Mouse (Mus musculus) neural tube, embryonic 12.5 days (tissue): ENCODE results near the gene Egln3. TPM values are rescaled to one million over a fixed set of nuclear protein-coding genes. Genes with fewer than 3 reads are reported as not detected.

Experiments
- ATAC-seq: fragments of 200-750 bp; cut with Nextera tagmentation; 2 replicates; pipeline ENCODE4 v1.8.0; 2017; ENCODE audit warnings: low read depth, mild to moderate bottlenecking, moderate TSS enrichment, moderate library complexity; ENCODE audit not compliant: low FRiP score
- H3K27ac ChIP-seq: fragments of 300-500 bp; sonication (generic); 2 replicates; pipeline ENCODE4 v1.5.1; 2016
- H3K27me3 ChIP-seq: fragments of 300-500 bp; sonication (generic); replicated peaks from 2 replicates; pipeline ENCODE4 v1.6.1; 2016; ENCODE audit warnings: mild to moderate bottlenecking
- H3K36me3 ChIP-seq: fragments of 300-500 bp; sonication (generic); 2 replicates; pipeline ENCODE4 v1.6.1; 2016; ENCODE audit warnings: mild to moderate bottlenecking
- H3K4me1 ChIP-seq: fragments of 300-500 bp; sonication (generic); 2 replicates; pipeline ENCODE4 v1.6.1; 2016
- H3K4me2 ChIP-seq: fragments of 300-500 bp; sonication (generic); replicated peaks from 2 replicates; pipeline ENCODE4 v1.6.1; 2016; ENCODE audit warnings: mild to moderate bottlenecking
- H3K4me3 ChIP-seq: fragments of 300-500 bp; sonication (generic); 2 replicates; pipeline ENCODE4 v1.5.1; 2016
- H3K9ac ChIP-seq: fragments of 300-500 bp; sonication (generic); 2 replicates; pipeline ENCODE4 v1.6.1; 2016; ENCODE audit warnings: mild to moderate bottlenecking
- H3K9me3 ChIP-seq: fragments of 300-500 bp; sonication (generic); 2 replicates; pipeline ENCODE4 v1.6.1; 2016; ENCODE audit warnings: mild to moderate bottlenecking
- WGBS: fragments of 180-500 bp; shearing (Covaris S2); methylation state at CpG from one replicate; pipeline ENCODE4 v1.1.7; 2016; 5-methylcytosine and 5-hydroxymethylcytosine counted together
- polyA plus RNA-seq: library from polyadenylated mRNA; unstranded; fragments of >200 nt; fragmentation: Nextera tagmentation; extraction: Ambion mirVana; gene quantifications from 2 replicates; pipeline ENCODE4 v1.2.1, GENCODE M21; 2016

Egln3 gene
- polyA plus RNA-seq, 1 experiment from 2014 or later = 3.8 TPM

- WGBS = 78% methylated on average over 12 of the region's 12 CpGs
- H3K9ac ChIP-seq = no peak overlapping the region
- H3K4me2 ChIP-seq = no peak overlapping the region
Observed at GRCm38 (mm10) chr12:54222036-54222760, 18.5 kb upstream of the Egln3 start.

DNA sequence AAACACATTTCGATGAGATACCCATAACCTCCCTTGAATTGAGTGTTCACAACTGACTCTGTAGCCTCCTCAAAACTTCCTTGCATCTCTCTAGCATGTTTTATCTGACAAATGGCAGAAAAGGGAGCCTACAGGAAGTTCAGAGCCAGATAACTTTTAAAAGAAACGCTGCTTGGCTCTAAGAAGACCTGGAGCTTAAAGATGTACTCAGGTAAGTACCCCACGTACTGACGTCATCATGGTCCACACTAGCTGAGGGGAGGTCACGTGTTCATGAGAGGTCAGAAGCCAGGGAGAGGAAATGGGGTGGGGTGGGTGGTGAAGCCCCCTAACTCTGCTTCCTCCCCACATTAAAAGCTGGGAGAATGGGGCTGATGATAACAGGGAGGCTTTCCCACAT is 13.0 kb upstream of the Egln3 start:
- Histone ChIP-seq H3K36me3 (no peaks in the 10 kb centered on the region), H3K27me3 (no peaks in the 10 kb centered on the region), H3K4me3 (no peak overlapping the region), H3K27ac (no peak overlapping the region), H3K4me2 (no peak overlapping the region), H3K9me3 (no peaks in the 10 kb centered on the region), H3K4me1 (peaks cover 10% of the 10 kb centered on the region; the same call in 1 of the 2 replicates), H3K9ac (no peak overlapping the region)
- ATAC-seq = no peak
- WGBS = 91% methylated on average over 5 of the region's 5 CpGs

More at GRCm38 (mm10) chr12:54222036-54222760, 18.5 kb upstream of the Egln3 start:
- H3K9me3 ChIP-seq = no peaks in the 10 kb centered on the region
- no peak for ATAC-seq
- H3K36me3 ChIP-seq = no peaks in the 10 kb centered on the region
- H3K27me3 ChIP-seq = no peaks in the 10 kb centered on the region
- H3K4me3 ChIP-seq = no peak overlapping the region
- no peak overlapping the region for H3K27ac ChIP-seq
- H3K4me1 ChIP-seq = 0 out of 2 replicates have a peak, but pooled peaks cover 3% of the 10 kb centered on the region

DNA sequence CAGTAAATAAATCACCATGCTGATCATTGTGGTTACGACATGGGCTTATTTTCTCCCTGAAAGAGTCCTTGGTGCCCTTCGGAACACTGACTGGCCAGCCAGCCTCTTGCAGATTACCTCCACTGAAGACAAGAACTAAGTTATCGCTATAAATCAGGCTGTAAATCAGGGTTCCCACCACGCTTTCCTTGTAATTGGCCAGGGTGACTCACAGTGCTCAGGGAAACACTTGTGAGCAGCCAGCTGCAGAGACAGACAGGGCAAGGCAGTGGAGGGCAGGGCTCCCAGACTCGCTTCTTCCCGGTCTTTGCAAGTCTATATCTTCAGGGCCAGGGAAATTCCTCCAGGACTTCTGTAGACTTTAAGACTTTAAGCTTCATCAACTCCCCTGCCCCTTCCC is 10.8 kb upstream of the Egln3 start:
- Histone ChIP-seq H3K9me3 (no peaks in the 10 kb centered on the region), H3K9ac (no peak overlapping the region), H3K27ac (no peak overlapping the region), H3K4me2 (no peak overlapping the region), H3K36me3 (no peaks in the 10 kb centered on the region), H3K27me3 (no peaks in the 10 kb centered on the region), H3K4me3 (no peak overlapping the region), H3K4me1 (peaks cover 10% of the 10 kb centered on the region; the same call in 1 of the 2 replicates)
- ATAC-seq = no peak
- WGBS = 18% methylated on average over 6 of the region's 6 CpGs

DNA sequence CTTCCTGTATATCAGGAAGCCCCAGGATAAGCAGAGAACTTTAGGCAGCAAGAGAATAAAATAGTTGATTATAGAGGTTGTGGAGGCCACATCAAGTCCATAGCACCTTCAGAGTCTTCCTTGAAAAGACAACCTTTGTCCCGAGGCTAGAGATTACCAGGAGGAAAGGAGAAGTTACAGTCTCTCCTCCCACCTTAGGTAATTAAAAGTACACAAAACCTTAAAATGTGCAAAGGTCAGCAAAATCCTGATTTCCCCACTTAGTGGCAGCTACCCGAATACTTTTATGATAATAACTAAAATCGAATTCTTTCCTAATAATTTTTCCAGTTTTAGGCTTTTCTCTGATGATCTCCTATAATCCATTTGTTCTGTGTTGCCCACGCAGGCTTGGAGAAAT is 10.2 kb upstream of the Egln3 start:
- no peaks in the 10 kb centered on the region for H3K9me3 ChIP-seq
- no peaks in the 10 kb centered on the region for H3K27me3 ChIP-seq
- no peak for ATAC-seq
- H3K4me3 ChIP-seq = no peak overlapping the region
- no peaks in the 10 kb centered on the region for H3K36me3 ChIP-seq
- no peak overlapping the region for H3K27ac ChIP-seq
- H3K4me2 ChIP-seq = no peak overlapping the region
- 72% methylated on average over 4 of the region's 4 CpGs for WGBS
- H3K4me1 ChIP-seq = peaks cover 10% of the 10 kb centered on the region; the same call in 1 of the 2 replicates
- no peak overlapping the region for H3K9ac ChIP-seq

DNA sequence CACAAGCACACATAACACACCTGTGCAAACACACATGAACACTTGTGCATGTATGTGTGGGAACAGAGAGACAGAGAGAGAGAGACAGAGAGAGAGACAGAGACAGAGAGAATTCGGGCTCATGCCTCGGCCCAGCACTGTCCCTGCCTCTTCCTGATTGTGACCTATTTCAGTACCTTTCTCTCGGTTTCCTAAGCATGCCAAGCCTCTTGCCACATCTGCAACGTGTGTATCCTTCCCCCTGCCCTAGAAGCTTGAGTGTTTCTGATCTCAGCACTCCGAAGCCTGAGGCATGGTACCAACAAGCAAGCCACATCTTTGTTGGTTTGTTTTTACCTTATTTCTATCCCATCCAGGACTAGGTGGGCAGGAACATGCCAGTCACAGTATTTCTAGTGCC is 9.6 kb upstream of the Egln3 start:
- H3K27me3 ChIP-seq = no peaks in the 10 kb centered on the region
- no peak overlapping the region for H3K9ac ChIP-seq
- no peak overlapping the region for H3K4me2 ChIP-seq
- H3K4me1 ChIP-seq = peaks cover 10% of the 10 kb centered on the region; the same call in 1 of the 2 replicates
- no peak overlapping the region for H3K27ac ChIP-seq
- no peaks in the 10 kb centered on the region for H3K9me3 ChIP-seq
- WGBS = 68% methylated on average over 5 of the region's 5 CpGs
- no peak overlapping the region for H3K4me3 ChIP-seq
- ATAC-seq = no peak
- H3K36me3 ChIP-seq = no peaks in the 10 kb centered on the region

DNA sequence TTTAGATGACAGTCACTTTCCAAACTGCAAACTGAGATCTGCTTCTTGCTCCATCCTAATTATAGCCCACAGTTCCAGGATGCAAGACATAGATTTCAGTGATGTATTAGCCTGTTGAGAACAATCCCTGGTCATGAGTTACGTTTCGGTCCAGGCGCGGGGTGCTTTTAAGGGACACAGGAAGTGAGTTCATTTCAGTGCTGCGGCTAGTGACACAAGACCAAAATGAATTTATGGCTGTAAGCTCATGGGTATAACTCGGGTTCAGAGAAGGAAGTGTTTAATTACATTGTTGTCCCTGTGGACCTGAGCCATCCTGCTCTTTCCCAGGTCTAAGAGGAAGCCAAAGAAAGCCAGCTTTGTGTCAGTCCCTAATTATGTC is 5.5 kb upstream of the Egln3 start:
- H3K4me2 ChIP-seq = no peak overlapping the region
- H3K9me3 ChIP-seq = no peaks in the 10 kb centered on the region
- peaks cover 6% of the 10 kb centered on the region; the same call in 1 of the 2 replicates for H3K4me1 ChIP-seq
- H3K27me3 ChIP-seq = no peaks in the 10 kb centered on the region
- H3K36me3 ChIP-seq = no peaks in the 10 kb centered on the region
- ATAC-seq = no peak
- H3K4me3 ChIP-seq = no peak overlapping the region
- no peak overlapping the region for H3K27ac ChIP-seq
- no peak overlapping the region for H3K9ac ChIP-seq
- 56% methylated on average over 6 of the region's 6 CpGs for WGBS

DNA sequence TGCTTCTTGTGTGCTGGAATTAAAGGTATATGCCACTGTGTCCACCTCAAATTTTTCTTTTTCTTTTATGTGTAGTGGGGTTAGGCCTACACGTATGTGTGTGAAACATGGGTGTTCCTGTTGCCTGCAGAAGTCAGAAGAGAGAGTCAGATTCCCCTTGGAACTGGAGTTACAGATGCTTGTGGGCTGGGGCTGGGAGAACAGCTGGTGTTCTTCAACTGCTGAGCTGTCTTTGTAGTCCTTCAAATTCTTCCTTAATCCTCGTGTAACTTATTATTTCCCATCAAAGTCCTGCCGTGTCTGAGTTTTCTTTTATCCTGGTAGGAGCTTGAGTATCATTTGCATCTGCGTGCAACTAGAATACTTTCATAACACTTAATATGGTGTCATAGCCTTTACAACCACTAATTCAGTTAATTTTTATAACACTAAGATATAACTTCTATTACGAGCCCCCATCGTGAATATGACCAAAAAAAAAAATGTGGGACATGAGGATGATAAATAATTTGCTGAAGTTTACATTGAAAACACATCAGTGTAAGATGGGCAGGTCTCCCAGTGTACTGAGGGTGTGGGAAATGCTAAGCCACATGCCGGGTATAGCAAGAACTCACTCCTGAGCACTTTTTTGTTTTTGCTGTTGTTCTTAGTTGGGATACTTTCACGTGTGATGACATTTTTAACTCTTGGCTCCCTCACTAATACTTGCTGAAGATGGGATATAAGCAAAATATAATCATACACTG is 4.9 kb upstream of the Egln3 start:
- WGBS = 77% methylated on average over 8 of the region's 8 CpGs
- Histone ChIP-seq H3K4me1 (0 out of 2 replicates have a peak, but pooled peaks cover 4% of the 10 kb centered on the region), H3K36me3 (no peaks in the 10 kb centered on the region), H3K9ac (no peak overlapping the region), H3K9me3 (no peaks in the 10 kb centered on the region), H3K27me3 (0 out of 2 replicates have a peak, but pooled peaks cover under 1% of the 10 kb centered on the region), H3K4me2 (no peak overlapping the region), H3K4me3 (no peak overlapping the region), H3K27ac (no peak overlapping the region)
- ATAC-seq = no peak

DNA sequence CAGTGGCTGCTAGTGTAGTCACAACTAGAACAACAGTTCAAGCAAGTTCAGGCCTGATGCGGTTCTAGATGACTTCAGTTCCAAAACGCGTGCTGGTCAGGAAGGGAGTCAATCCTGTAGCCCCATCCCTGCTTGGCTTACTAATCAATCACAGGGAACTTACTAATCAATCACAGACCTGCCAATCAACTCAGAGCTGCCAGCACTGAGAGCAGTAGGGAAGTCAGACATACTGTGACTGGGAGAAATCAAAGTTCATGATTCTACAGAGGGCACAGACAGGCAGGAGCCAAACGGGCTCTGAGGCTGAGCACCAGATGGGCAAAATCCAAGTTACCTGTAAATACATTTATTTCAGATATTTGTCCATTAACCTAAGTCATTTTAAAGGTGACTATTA is 2.1 kb upstream of the Egln3 start:
- Histone ChIP-seq H3K9me3 (no peaks in the 10 kb centered on the region), H3K4me3 (no peak overlapping the region), H3K36me3 (no peaks in the 10 kb centered on the region), H3K4me1 (peaks cover 15% of the 10 kb centered on the region), H3K4me2 (no peak overlapping the region), H3K27ac (no peak overlapping the region), H3K9ac (no peak overlapping the region), H3K27me3 (peaks cover 19% of the 10 kb centered on the region)
- 94% methylated on average over 4 of the region's 4 CpGs for WGBS
- no peak for ATAC-seq

DNA sequence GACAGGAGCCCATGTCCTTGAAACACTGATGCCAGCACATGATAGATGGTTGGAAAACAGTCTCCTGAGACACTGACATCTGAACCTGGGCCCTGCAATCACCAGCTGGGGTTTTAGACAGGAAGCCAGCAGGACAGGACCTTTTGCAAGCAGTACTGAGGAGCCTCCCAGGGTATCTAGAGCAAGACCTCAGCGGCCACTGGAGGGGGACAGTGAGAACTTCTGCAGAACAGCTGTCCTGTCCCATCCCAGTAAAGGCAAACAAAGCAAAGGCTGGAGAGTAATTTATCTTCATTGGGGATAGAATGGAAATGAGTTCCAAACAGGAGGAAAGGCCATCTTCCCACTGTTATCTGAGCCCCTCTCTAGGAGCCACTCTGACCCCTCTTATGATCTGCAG is 1.5 kb upstream of the Egln3 start:
- Histone ChIP-seq H3K27ac (no peak overlapping the region), H3K4me3 (no peak overlapping the region), H3K4me2 (no peak overlapping the region), H3K27me3 (peaks cover 19% of the 10 kb centered on the region), H3K36me3 (no peaks in the 10 kb centered on the region), H3K9ac (no peak overlapping the region), H3K4me1 (peaks cover 15% of the 10 kb centered on the region), H3K9me3 (no peaks in the 10 kb centered on the region)
- WGBS = 3% methylated on average over 1 of the region's 1 CpGs
- ATAC-seq = no peak

GRCm38 (mm10) chr12:54202765-54203655 is 650 bp downstream of the Egln3 start:
- peak overlapping the region; percentile 85 for H3K4me2 ChIP-seq
- H3K4me3 ChIP-seq = peak overlapping the region; percentile 46
- H3K27me3 ChIP-seq = peaks cover 19% of the 10 kb centered on the region
- peaks cover 24% of the 10 kb centered on the region for H3K4me1 ChIP-seq
- peak overlapping the region; percentile 47 for H3K9ac ChIP-seq
- no peaks in the 10 kb centered on the region for H3K36me3 ChIP-seq
- WGBS = 3% methylated on average over 55 of the region's 55 CpGs
- peak; percentile 67 for ATAC-seq
- no peaks in the 10 kb centered on the region for H3K9me3 ChIP-seq
- H3K27ac ChIP-seq = no peak overlapping the region

DNA sequence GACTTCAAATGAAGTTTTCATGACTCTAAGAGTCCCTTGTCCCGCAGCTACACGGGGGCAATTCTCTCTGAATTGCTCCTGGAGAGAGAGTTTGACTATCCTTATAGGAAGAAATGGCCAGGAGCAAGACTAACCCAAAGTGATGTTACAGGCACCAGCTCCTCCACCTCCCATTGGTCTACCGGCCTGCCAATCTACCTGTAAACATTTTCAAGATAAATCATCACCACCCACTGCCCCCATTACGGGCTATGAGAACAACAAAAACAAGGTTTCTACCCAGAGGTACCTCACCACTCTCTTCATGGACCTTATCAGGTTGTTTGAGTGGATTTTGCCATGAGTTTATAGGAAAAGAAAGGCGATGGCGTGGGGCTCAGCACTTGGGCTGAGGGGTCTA is 1.4 kb downstream of the Egln3 start:
- H3K9ac ChIP-seq = no peak overlapping the region
- WGBS = 40% methylated on average over 6 of the region's 6 CpGs

DNA sequence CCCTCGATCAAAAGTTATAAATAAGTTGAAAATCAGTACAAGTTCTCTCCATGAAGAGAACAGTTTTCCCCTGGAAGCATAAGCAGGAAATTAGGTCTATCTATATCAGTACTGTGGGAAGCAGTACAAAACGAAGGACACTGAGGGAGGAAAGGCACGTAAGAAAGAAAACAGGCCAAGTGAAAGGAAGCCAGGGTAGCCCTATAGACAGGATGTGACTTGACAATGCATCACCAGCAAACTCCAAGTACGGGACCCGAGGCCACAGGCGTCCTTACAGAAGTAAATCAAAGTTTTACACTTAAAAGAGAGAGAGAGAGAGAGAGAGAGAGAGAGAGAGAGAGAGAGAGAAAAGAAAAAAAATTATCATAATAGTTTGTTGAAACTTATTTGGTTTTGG is 2.8 kb downstream of the Egln3 start:
- Histone ChIP-seq H3K9ac (no peak overlapping the region), H3K4me3 (no peak overlapping the region), H3K27me3 (peaks cover 19% of the 10 kb centered on the region), H3K36me3 (no peaks in the 10 kb centered on the region), H3K27ac (no peak overlapping the region), H3K4me2 (peak overlapping the region; percentile 34), H3K4me1 (peaks cover 31% of the 10 kb centered on the region), H3K9me3 (no peaks in the 10 kb centered on the region)
- WGBS = 31% methylated on average over 6 of the region's 6 CpGs
- no peak for ATAC-seq

More for the DNA sequence above, 1.4 kb downstream of the Egln3 start:
- peak overlapping the region; percentile 85 for H3K4me2 ChIP-seq
- H3K27me3 ChIP-seq = peaks cover 19% of the 10 kb centered on the region
- no peak for ATAC-seq
- no peak overlapping the region for H3K27ac ChIP-seq
- H3K36me3 ChIP-seq = no peaks in the 10 kb centered on the region
- H3K4me3 ChIP-seq = peak overlapping the region; percentile 46
- no peaks in the 10 kb centered on the region for H3K9me3 ChIP-seq
- H3K4me1 ChIP-seq = peaks cover 31% of the 10 kb centered on the region
